In genomic region chr10:125488350-125488749, GRCm38 (mm10) we compare ENCODE assay signal across 20 mouse cellular contexts.
"Had no signal": no experiment of that assay in that cellular context is flagged by ENCODE, and none has a peak within 500 bp of the region (broad histone marks: within the 10 kb centered on the region; RNA-seq: fewer than 3 reads in every experiment).

No protein-coding gene starts in this region.

- H3K9me3 ChIP-seq: intestine, embryonic 15.5 days; liver, embryonic 13.5 days; lung, embryonic 15.5 days; neural tube, embryonic 12.5 days; neural tube, embryonic 15.5 days had no signal

- H3K27ac ChIP-seq: intestine, embryonic 15.5 days; kidney, postnatal 0 days; layer of hippocampus, adult 2 months; left cerebral cortex, adult 2 months; liver, embryonic 13.5 days; lung, embryonic 15.5 days; neural tube, embryonic 12.5 days; neural tube, embryonic 15.5 days had no signal

- ATAC-seq: intestine, embryonic 15.5 days had no signal

- H3K36me3 ChIP-seq: intestine, embryonic 15.5 days; liver, embryonic 13.5 days; lung, embryonic 15.5 days; neural tube, embryonic 12.5 days; neural tube, embryonic 15.5 days had no signal

- H3K27me3 ChIP-seq: intestine, embryonic 15.5 days; liver, embryonic 13.5 days; lung, embryonic 15.5 days; megakaryocyte, embryonic 14.5 days; neural tube, embryonic 12.5 days; neural tube, embryonic 15.5 days had no signal

- DNase-seq: kidney, adult 2 months; kidney, postnatal 25 days; layer of hippocampus, postnatal 36 days; liver, embryonic 13.5 days; lung, postnatal 10 days; lung, postnatal 4 days; midbrain, embryonic 14.5 days; right cerebral cortex, adult 18-20 months; right cerebral cortex, postnatal 14 days; right cerebral cortex, postnatal 4 days; thymus, postnatal 36 days had no signal

- H3K9ac ChIP-seq: intestine, embryonic 15.5 days; liver, embryonic 13.5 days; lung, embryonic 15.5 days; neural tube, embryonic 12.5 days; neural tube, embryonic 15.5 days had no signal

- H3K4me1 ChIP-seq: intestine, embryonic 15.5 days; liver, embryonic 13.5 days; lung, embryonic 15.5 days; megakaryocyte, embryonic 14.5 days had no signal

- H3K4me2 ChIP-seq: intestine, embryonic 15.5 days; liver, embryonic 13.5 days; lung, embryonic 15.5 days; midbrain, embryonic 11.5 days; neural tube, embryonic 12.5 days; neural tube, embryonic 15.5 days had no signal

- H3K4me3 ChIP-seq: intestine, embryonic 15.5 days; layer of hippocampus, adult 2 months; left cerebral cortex, adult 2 months; liver, embryonic 13.5 days; lung, embryonic 15.5 days; megakaryocyte, embryonic 14.5 days; neural tube, embryonic 12.5 days; neural tube, embryonic 15.5 days had no signal
